Mouse (Mus musculus) spleen, postnatal 14 days (tissue): Measurements from ENCODE around the gene Nsmce4a.
"Not testable (repeated sequence)": the region's sequence is repeated elsewhere in the genome, so short reads cannot be mapped to it uniquely, and the experiment has no call there.

Experiments used
- DNase-seq, 2 experiments: peaks; one replicate each; pipeline ENCODE4 v3.0.0; 2021 to 2022; ENCODE audit warnings: low spot score in 2 of 2

The Nsmce4a gene

DNA sequence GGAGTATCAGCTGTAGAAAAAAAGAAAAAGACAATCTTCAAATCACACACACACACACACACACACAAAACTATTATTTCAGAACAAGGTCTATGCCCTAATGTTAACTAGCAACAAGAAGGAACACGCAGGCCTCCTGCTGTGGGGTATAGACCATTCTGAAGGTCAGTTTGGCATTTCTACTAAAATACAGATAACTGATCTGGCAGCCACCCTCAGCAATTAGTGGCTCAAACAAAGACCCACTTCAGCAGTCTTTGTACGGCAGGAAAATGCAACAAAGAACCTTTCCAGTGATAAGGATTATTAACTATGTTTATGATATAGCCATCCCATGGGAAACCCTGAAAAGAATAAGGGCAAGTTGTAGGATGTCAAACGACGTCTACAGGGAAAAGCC lies 35.9 kb downstream of the Nsmce4a start:
- DNase-seq, result no peak

- no peak for DNase-seq
Observed at GRCm38 (mm10) chr7:130535174-130535573, 37.7 kb downstream of the Nsmce4a start.

- DNase-seq, result peak; percentile 66 to 87
Observed at GRCm38 (mm10) chr7:130533316-130534260, 39.3 kb downstream of the Nsmce4a start.

DNA sequence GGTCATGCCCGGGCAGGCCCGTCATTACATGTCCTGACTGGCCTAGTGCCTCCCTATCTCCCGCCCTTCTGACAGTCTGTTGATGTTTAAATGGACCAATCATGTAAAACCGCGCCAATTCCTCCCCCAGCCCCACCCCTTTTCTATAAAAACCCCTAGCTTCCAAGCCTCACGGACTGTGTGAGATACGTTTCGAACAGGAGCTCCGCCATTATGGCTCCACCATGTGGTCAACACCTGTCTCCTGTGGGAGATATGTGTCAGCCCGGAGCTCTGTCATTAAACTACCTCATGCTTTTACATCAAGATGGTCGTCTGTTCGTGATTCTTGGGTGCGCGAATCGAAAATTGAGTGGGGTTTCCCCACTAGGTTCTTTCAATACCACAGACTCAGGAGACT lies 41.8 kb downstream of the Nsmce4a start:
- DNase-seq, result not testable (repeated sequence)

DNA sequence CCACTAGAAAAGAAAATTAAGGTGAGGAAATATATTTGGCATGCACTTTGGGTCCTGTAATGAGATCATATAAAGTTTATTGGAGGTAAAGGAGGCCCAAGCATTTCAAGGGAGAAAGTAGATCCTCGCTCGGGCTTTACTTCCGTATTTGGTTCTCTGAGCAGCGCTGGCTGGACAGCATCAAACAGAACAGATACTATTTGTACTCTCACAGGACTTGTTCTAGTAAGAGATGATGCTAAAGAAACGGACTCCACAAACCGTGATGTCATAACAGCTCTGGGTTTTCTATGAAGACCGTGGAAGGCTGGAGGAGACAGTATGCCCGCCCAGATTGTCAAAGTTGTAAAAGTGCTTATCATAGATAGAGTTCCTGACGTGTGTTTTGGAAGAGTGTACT lies 45.6 kb downstream of the Nsmce4a start:
- no peak for DNase-seq

GRCm38 (mm10) chr7:130523451-130523850 lies 49.5 kb downstream of the Nsmce4a start:
- no peak for DNase-seq

- DNase-seq, result no peak
Observed at GRCm38 (mm10) chr7:130520812-130521422, 52.0 kb downstream of the Nsmce4a start.

DNA sequence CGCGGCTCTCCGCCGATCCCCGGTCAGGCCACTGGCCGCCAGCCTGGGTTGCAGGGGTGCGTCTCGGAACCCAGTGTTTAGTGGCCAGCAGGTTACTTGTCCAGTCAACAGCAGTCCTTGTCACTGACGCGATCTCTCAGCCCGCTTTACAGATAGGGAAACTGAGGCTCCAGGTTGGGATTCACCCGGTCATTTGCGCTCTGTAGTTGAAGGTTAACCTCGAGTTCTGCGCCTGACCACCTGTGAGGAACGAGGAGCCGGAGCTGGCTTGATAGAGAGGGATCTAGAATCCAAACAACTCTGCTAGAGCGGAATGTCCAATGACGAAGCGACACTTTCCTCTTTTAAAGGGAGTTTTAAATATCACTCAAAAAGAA lies 52.9 kb downstream of the Nsmce4a start, which contains the start of gene Ate1:
Ate1 (minus strand) TSS at position 321 of the 377 bp plus-strand sequence.
- DNase-seq, result no peak

DNA sequence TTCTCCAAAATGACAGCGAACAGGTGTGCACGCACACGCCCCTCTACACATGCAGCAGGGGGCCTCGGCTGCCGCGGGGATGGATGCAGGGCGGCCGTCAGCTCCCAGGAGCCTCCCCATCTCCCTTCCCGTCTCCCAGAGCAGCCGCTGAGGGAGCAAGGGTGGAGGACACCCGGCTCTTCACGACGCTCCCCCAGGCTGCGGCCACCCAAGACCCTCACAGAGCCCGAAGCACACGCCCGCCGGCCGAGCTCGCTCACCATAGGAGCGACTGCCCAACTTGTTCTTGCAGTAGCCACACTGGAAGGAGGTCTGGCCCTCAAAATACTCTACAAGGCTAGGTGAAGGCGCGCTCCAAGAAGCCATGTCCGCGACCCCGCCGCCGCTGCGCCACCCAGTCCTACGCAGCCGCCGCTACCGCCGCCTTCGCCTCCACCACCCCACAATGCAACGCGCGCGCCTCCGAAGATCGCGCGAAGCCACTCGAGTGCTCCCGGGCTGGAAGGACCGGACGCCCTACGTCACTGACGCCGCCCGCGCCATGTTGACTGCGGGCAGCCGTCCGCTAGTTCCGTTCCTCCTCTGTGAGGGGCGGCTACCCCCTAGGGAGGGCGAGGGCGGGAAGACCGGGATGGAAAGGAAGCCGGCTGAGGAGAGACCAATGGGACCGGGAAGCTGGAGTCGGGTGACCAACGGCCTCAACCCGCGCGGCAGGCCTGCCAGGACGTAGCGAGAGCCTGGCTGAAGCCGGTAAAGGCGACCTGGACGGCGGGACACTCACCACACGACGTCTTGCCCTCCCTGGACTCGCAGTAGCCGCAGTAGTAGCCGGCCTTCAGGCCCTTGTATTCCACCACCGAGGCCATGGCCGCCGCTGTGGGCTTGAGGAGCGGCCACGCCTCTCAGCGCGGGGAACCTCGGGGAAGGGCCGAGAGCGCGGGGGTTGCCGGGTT lies 53.5 kb downstream of the Nsmce4a start:
- peak; percentile 90 to 94 for DNase-seq

DNA sequence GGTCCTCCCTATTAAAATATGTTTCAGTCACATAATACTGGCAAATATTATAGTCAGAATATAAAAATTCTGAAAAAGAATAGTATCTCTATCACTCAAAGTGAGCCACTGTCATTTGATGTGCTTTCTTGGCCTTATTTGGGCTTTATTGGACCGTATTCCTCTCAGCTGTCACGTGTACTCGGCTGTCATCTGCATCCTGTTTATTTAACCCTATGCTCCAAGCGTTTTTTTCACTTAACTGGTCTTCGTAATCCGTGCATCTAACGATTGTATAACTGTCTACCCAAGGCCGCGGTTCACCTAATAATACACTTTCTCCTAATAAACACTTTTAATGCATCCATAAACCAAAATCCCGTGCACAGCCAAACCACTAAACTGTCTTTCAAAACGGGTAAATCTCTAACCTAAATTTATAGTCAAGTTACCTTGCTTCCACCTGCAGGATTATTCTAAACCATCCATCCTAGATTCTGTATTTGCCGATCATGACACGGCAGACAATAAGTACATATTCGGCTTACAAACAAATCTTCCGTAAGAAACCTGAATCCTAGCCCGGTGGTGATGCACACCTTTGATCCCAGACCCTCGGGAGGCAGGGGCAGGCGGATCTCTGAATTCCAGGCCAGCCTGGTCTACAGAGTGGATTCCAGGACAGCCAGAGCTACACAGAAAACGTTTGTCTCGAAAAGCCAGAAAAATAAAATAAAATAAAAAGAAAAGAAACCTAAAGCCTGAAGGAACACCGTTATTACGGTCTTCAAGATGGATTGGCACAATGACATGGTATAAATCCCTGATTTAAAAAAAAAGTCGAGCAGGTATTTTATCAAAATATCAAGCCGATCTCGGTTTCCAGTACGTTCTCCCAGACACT lies 54.5 kb downstream of the Nsmce4a start:
- no peak for DNase-seq

DNA sequence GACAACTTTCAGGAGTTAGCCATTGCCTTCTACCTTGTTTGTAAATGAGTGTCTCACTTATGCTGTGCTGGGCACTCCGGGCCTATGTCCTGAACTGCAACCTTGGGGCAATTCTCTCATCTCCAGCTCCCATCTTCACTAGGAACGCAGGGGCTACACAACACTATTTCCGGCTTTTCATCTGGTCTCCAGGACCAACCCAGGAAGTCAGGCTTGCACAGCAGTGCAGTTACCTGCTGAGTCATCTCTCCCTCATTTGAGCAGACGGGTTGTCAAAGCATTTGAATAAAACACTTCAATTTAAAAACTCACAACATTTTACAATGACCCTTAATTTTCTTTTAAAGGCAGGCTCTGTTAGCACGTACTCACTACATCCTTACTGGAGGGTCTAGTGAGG lies 62.7 kb downstream of the Nsmce4a start:
- DNase-seq, result no peak

- DNase-seq, result no peak
Observed at GRCm38 (mm10) chr7:130503006-130503405, 69.9 kb downstream of the Nsmce4a start.

- no peak for DNase-seq
Observed at GRCm38 (mm10) chr7:130501499-130501898, 71.4 kb downstream of the Nsmce4a start.

DNA sequence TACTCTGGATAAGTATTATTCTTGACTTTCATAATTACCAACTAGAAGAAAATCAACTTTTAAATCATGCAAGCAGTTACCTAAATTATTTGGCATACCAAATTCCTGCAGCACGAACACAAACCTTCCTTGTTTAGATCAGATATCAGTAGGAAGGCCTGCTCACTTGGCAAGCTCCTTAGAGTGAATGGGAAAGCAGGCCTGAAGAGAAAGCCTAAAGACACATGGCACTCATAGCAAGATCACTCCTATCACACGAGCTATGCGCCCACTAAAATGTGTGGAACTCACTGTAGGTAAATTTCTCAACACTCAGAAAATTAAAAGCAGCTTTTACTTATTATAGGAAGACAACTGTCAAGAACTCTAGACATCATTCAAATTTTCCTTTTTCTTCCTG lies 79.6 kb downstream of the Nsmce4a start:
- DNase-seq, result no peak

- no peak for DNase-seq
Observed at GRCm38 (mm10) chr7:130492026-130492425, 80.9 kb downstream of the Nsmce4a start.
